In the genomic region with DNA sequence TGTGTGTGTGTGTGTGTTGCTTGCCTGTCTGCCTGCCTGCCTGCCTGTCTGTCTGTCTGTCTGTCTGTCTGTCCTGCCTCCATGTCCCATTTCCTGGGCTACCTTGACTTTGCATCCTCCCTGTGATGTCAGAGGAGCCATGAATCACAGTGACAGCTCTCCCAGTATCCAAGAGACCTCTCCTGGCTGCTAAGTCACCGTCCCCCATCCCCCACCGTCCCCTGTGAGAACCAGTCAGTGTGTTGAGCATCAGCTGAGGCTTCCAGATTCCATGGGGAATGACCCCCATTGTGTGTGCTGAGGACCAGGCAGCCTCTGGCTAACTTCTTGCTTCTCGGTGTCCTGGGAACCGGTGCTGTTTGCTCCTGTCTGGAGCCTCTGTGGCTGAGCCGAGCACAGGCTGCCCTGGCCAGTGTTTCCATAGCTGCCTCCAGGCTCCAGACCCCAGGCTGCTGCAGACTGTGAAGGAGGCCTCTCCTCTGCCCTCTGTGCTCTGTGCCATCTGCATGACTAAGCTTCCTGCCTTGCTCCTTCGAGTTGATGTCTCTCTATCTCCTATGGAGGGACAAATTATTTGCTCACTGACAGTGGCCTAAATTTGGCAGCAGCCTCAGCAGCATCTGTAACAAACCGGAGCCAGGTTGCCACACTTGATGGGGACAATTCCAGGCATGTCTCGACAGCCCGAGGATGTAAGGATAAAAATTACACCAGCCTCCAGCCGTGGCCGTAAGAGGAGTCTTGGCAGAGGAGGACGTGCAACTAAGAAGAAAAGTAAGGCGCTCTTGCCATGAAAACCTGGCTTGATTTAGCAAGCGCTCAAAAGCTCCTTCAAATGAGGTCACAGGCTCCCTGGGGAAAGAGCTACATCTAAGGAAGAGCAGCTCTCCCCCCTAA, we compare ENCODE assay signal across 8 mouse cellular contexts.
A peak's percentile ranks its signal among the peaks of the same experiment; 100 is the strongest.
DNase-seq lines count a peak whose midpoint lies in the region; ATAC-seq lines count a peak whose summit lies in the region.

No protein-coding gene starts in this region.

- H3K36me3 ChIP-seq in heart, embryonic 16.5 days (ENCODE audit: control insufficient read depth, insufficient read depth) = no peaks in the 10 kb centered on the region
- H3K36me3 ChIP-seq in midbrain, embryonic 13.5 days = no peaks in the 10 kb centered on the region

- H3K9ac ChIP-seq in heart, embryonic 16.5 days (ENCODE audit: low read length) = peak overlapping the region; percentile 38; the same call in 1 of the 2 replicates
- H3K9ac ChIP-seq in midbrain, embryonic 13.5 days (replicated peaks) = no peak overlapping the region

- peaks cover 16% of the 10 kb centered on the region for H3K4me1 ChIP-seq in heart, embryonic 16.5 days (ENCODE audit: control insufficient read depth, insufficient read depth, low read length)
- peaks cover 38% of the 10 kb centered on the region for H3K4me1 ChIP-seq in midbrain, embryonic 13.5 days (replicated peaks)

- DNase-seq in frontal cortex, postnatal 10 days (ENCODE audit: low spot score in 2 of 2) = no peak
- DNase-seq in cerebellum, postnatal 10 days = peak; percentile 39 to 61
- no peak for DNase-seq in kidney, adult 11 months
- DNase-seq in gastrocnemius, postnatal 10 days = no peak

- H3K9me3 ChIP-seq in heart, embryonic 16.5 days (replicated peaks; ENCODE audit: control insufficient read depth, low read length) = no peaks in the 10 kb centered on the region
- no peaks in the 10 kb centered on the region for H3K9me3 ChIP-seq in midbrain, embryonic 13.5 days

- no peak overlapping the region for H3K4me2 ChIP-seq in heart, embryonic 16.5 days (ENCODE audit: low read depth, low read length)
- no peak overlapping the region for H3K4me2 ChIP-seq in midbrain, embryonic 13.5 days (replicated peaks)

- no peak overlapping the region for H3K4me3 ChIP-seq in heart, embryonic 16.5 days (ENCODE audit: low read length)
- H3K4me3 ChIP-seq in midbrain, embryonic 13.5 days (replicated peaks) = no peak overlapping the region

- peak; percentile 77 for ATAC-seq in frontal cortex, adult (ENCODE audit: low TSS enrichment)
- ATAC-seq in heart, embryonic 16.5 days (replicated peaks; ENCODE audit: extremely low read depth, insufficient read depth, low FRiP score) = no peak
- ATAC-seq in midbrain, embryonic 13.5 days = no peak
- ATAC-seq in inflammation-experienced regulatory T-cells, adult 6 months = no peak

- peak overlapping the region; percentile 48 for H3K27ac ChIP-seq in heart, embryonic 16.5 days (ENCODE audit: low read length)
- peak overlapping the region; percentile 72 for H3K27ac ChIP-seq in midbrain, embryonic 13.5 days

- 30% methylated on average over 14 of the region's 14 CpGs for WGBS in heart, embryonic 16.5 days
- WGBS in midbrain, embryonic 13.5 days = 50% methylated on average over 14 of the region's 14 CpGs

- no peaks in the 10 kb centered on the region for H3K27me3 ChIP-seq in heart, embryonic 16.5 days (ENCODE audit: control insufficient read depth, insufficient read depth, low read length)
- no peaks in the 10 kb centered on the region for H3K27me3 ChIP-seq in midbrain, embryonic 13.5 days

Comparison
In these comparisons a context has a peak if more than half of its experiments do, and no peak if none do; other contexts are left out.
1. DNase-seq: peak in cerebellum, postnatal 10 days (2 of 2); none in frontal cortex, postnatal 10 days (0 of 2), kidney, adult 11 months (single experiment) and gastrocnemius, postnatal 10 days (single experiment).